Mouse (Mus musculus): ENCODE results near the gene Cd247. TPM values are rescaled to one million over a fixed set of nuclear protein-coding genes. Genes with fewer than 3 reads are reported as not detected.

The Cd247 gene
- polyA plus RNA-seq, 1 experiment from 2014 or later, result 0.20 TPM

GRCm38 (mm10) chr1:165763635-165764372 is 24.7 kb upstream of the Cd247 start, which contains the start of gene Creg1:
Gene Creg1, plus strand, starts transcription at chr1:165763746.
- peak; percentile 88 for ATAC-seq (ENCODE audit: insufficient read depth)
- H3K4me2 ChIP-seq, result peak within 1 kb of the TSS; percentile 87
- WGBS (ENCODE audit: insufficient replicate concordance), result 0% methylated on average over 57 of the region's 57 CpGs
- peaks cover 57% of the 10 kb centered on the region for H3K4me1 ChIP-seq (replicated peaks)
- peaks cover 11% of the 10 kb centered on the region for H3K36me3 ChIP-seq (replicated peaks)
- H3K9me3 ChIP-seq (replicated peaks), result no peaks in the 10 kb centered on the region
- H3K9ac ChIP-seq, result peak within 1 kb of the TSS; percentile 96
- H3K27ac ChIP-seq (replicated peaks), result peak within 1 kb of the TSS; percentile 98
- peak within 1 kb of the TSS; percentile 88 for H3K4me3 ChIP-seq (replicated peaks)
- no peaks in the 10 kb centered on the region for H3K27me3 ChIP-seq

DNA sequence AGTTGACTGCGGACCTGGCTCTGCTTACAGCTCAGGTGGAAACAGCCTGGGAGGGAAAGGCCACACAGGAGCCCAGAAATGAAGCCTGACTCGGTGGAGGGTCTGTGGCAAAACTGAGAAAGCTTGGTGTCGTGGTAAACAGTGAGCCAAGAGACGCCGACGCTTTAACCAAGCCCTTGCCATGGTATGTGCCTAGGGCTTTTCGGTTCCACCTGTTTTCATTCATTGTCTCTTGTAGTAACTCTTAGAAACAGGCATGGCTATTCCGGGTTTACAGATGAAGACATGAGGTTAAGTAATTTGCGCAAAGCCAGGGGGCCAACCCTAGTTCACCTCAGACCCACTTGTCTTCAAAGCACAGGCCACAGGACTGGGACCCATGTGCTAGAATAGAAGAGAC is 23.9 kb upstream of the Cd247 start:
- peak overlapping the region; percentile 96 for H3K9ac ChIP-seq
- WGBS (ENCODE audit: insufficient replicate concordance), result 24% methylated on average over 9 of the region's 9 CpGs
- ATAC-seq (ENCODE audit: insufficient read depth), result no peak
- H3K27me3 ChIP-seq, result no peaks in the 10 kb centered on the region
- H3K4me1 ChIP-seq (replicated peaks), result peaks cover 63% of the 10 kb centered on the region
- peaks cover 13% of the 10 kb centered on the region for H3K36me3 ChIP-seq (replicated peaks)
- no peaks in the 10 kb centered on the region for H3K9me3 ChIP-seq (replicated peaks)
- H3K4me2 ChIP-seq, result peak overlapping the region; percentile 87
- H3K4me3 ChIP-seq (replicated peaks), result peak overlapping the region; percentile 88
- peak overlapping the region; percentile 98 for H3K27ac ChIP-seq (replicated peaks)

DNA sequence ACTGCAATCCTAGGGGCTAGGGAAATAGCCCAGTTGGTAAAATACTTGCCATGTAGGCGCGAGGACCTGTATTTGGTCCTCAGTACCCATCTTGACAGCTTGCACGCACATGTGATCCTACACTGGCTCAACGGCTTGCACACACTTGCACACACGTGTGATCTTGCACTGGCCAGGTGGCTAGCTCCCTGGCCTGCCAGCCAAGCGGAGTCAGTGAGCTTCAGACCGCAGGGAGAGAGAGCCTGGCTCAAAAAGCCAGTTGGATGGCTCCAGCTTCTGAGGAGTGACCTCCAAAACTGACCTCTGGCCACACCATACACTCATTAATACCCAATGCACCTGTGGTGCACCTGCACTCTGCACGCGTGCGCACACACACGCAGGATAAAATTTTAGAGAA is 23.4 kb upstream of the Cd247 start:
- H3K9me3 ChIP-seq (replicated peaks), result no peaks in the 10 kb centered on the region
- H3K27me3 ChIP-seq, result no peaks in the 10 kb centered on the region
- peaks cover 67% of the 10 kb centered on the region for H3K4me1 ChIP-seq (replicated peaks)
- ATAC-seq (ENCODE audit: insufficient read depth), result no peak
- peak overlapping the region; percentile 96 for H3K9ac ChIP-seq
- H3K27ac ChIP-seq (replicated peaks), result peak overlapping the region; percentile 98
- WGBS (ENCODE audit: insufficient replicate concordance), result 56% methylated on average over 11 of the region's 11 CpGs
- peak overlapping the region; percentile 88 for H3K4me3 ChIP-seq (replicated peaks)
- H3K4me2 ChIP-seq, result peak overlapping the region; percentile 87
- H3K36me3 ChIP-seq (replicated peaks), result peaks cover 17% of the 10 kb centered on the region

GRCm38 (mm10) chr1:165765651-165766294 is 22.7 kb upstream of the Cd247 start:
- ATAC-seq (ENCODE audit: insufficient read depth), result no peak
- H3K36me3 ChIP-seq (replicated peaks), result peaks cover 25% of the 10 kb centered on the region
- no peaks in the 10 kb centered on the region for H3K9me3 ChIP-seq (replicated peaks)
- peak overlapping the region; percentile 88 for H3K4me3 ChIP-seq (replicated peaks)
- peak overlapping the region; percentile 96 for H3K9ac ChIP-seq
- 48% methylated on average over 17 of the region's 17 CpGs for WGBS (ENCODE audit: insufficient replicate concordance)
- no peaks in the 10 kb centered on the region for H3K27me3 ChIP-seq
- H3K27ac ChIP-seq (replicated peaks), result peak overlapping the region; percentile 98
- H3K4me2 ChIP-seq, result peak overlapping the region; percentile 87
- peaks cover 75% of the 10 kb centered on the region for H3K4me1 ChIP-seq (replicated peaks)

GRCm38 (mm10) chr1:165766295-165766890 is 22.1 kb upstream of the Cd247 start:
- 23% methylated on average over 7 of the region's 7 CpGs for WGBS (ENCODE audit: insufficient replicate concordance)
- ATAC-seq (ENCODE audit: insufficient read depth), result peak; percentile 57
- Histone ChIP-seq H3K36me3 (replicated peaks) (peaks cover 31% of the 10 kb centered on the region), H3K9ac (peak overlapping the region; percentile 96), H3K27me3 (no peaks in the 10 kb centered on the region), H3K27ac (replicated peaks) (peak overlapping the region; percentile 98), H3K4me2 (peak overlapping the region; percentile 87), H3K4me3 (replicated peaks) (peak overlapping the region; percentile 88), H3K4me1 (replicated peaks) (peaks cover 81% of the 10 kb centered on the region), H3K9me3 (replicated peaks) (no peaks in the 10 kb centered on the region)

DNA sequence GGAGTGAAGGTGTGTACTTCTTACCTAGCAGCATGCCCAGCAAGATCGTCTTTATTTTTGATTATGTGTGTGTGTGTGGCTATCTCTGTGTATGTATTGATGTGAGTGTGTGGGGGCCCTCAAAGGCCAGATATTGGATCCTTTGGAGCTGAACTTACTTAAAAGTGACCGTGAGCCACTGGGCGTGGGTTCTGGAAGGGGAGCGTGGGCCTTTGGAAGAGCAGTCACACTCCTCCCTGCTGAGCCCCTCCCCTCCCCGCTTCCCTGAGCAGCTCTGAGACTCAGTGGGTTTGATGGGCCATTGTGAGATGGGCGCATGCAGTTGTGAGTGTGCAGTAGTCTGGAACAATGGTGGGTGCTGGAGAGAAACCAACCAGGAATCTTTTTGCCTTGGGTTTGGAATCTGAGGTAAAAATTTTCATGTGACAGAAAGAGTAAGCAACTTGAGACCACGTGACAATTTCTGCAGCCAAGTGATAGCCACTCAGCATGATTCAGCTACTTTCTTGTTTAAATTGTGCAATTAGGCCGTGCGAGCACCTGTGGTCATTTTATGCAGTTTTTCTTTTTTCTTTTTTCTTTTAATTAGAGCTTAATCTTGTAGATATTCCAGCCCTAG is 19.5 kb upstream of the Cd247 start:
- ATAC-seq (ENCODE audit: insufficient read depth), result peak; percentile 41
- Histone ChIP-seq H3K9ac (peak overlapping the region; percentile 52), H3K4me3 (replicated peaks) (peak overlapping the region; percentile 88), H3K9me3 (replicated peaks) (no peaks in the 10 kb centered on the region), H3K4me1 (replicated peaks) (peaks cover 85% of the 10 kb centered on the region), H3K27ac (replicated peaks) (peak overlapping the region; percentile 98), H3K27me3 (no peaks in the 10 kb centered on the region), H3K4me2 (peak overlapping the region; percentile 87), H3K36me3 (replicated peaks) (peaks cover 57% of the 10 kb centered on the region)
- WGBS (ENCODE audit: insufficient replicate concordance), result 17% methylated on average over 9 of the region's 9 CpGs

GRCm38 (mm10) chr1:165770181-165770759 is 18.2 kb upstream of the Cd247 start:
- peak overlapping the region; percentile 88 for H3K4me3 ChIP-seq (replicated peaks)
- peak overlapping the region; percentile 87 for H3K4me2 ChIP-seq
- 37% methylated on average over 10 of the region's 10 CpGs for WGBS (ENCODE audit: insufficient replicate concordance)
- peaks cover 64% of the 10 kb centered on the region for H3K36me3 ChIP-seq (replicated peaks)
- peaks cover 77% of the 10 kb centered on the region for H3K4me1 ChIP-seq (replicated peaks)
- no peaks in the 10 kb centered on the region for H3K9me3 ChIP-seq (replicated peaks)
- H3K27ac ChIP-seq (replicated peaks), result peak overlapping the region; percentile 98
- peak overlapping the region; percentile 45; the same call in 1 of the 2 replicates for H3K9ac ChIP-seq
- ATAC-seq (ENCODE audit: insufficient read depth), result no peak
- no peaks in the 10 kb centered on the region for H3K27me3 ChIP-seq

- peaks cover 67% of the 10 kb centered on the region for H3K4me1 ChIP-seq (replicated peaks)
- no peak overlapping the region for H3K9ac ChIP-seq
- 0 out of 2 replicates have a peak, but pooled peaks cover under 1% of the 10 kb centered on the region for H3K27me3 ChIP-seq
- H3K4me2 ChIP-seq, result peak overlapping the region; percentile 87
- no peaks in the 10 kb centered on the region for H3K9me3 ChIP-seq (replicated peaks)
- H3K36me3 ChIP-seq (replicated peaks), result peaks cover 65% of the 10 kb centered on the region
- peak overlapping the region; percentile 88 for H3K4me3 ChIP-seq (replicated peaks)
- ATAC-seq (ENCODE audit: insufficient read depth), result peak; percentile 74
- under 1% methylated on average over 12 of the region's 12 CpGs for WGBS (ENCODE audit: insufficient replicate concordance)
- H3K27ac ChIP-seq (replicated peaks), result peak overlapping the region; percentile 98
Observed at GRCm38 (mm10) chr1:165771491-165771897, 17.0 kb upstream of the Cd247 start.

- ATAC-seq (ENCODE audit: insufficient read depth), result no peak
- WGBS (ENCODE audit: insufficient replicate concordance), result 46% methylated on average over 9 of the region's 9 CpGs
- peaks cover 4% of the 10 kb centered on the region; the same call in 1 of the 2 replicates for H3K27me3 ChIP-seq
- no peaks in the 10 kb centered on the region for H3K9me3 ChIP-seq (replicated peaks)
- H3K36me3 ChIP-seq (replicated peaks), result peaks cover 65% of the 10 kb centered on the region
- H3K4me1 ChIP-seq (replicated peaks), result peaks cover 65% of the 10 kb centered on the region
- H3K4me3 ChIP-seq (replicated peaks), result peak overlapping the region; percentile 88
- no peak overlapping the region for H3K9ac ChIP-seq
- peak overlapping the region; percentile 98; the same call in 1 of the 2 replicates for H3K27ac ChIP-seq (replicated peaks)
- H3K4me2 ChIP-seq, result peak overlapping the region; percentile 87
Observed at GRCm38 (mm10) chr1:165771998-165772397, 16.5 kb upstream of the Cd247 start.

- peaks cover 39% of the 10 kb centered on the region for H3K4me1 ChIP-seq (replicated peaks)
- no peak overlapping the region for H3K4me3 ChIP-seq (replicated peaks)
- H3K9ac ChIP-seq, result no peak overlapping the region
- 45% methylated on average over 19 of the region's 19 CpGs for WGBS (ENCODE audit: insufficient replicate concordance)
- peaks cover 5% of the 10 kb centered on the region for H3K27me3 ChIP-seq
- peaks cover 52% of the 10 kb centered on the region for H3K36me3 ChIP-seq (replicated peaks)
- ATAC-seq (ENCODE audit: insufficient read depth), result no peak
- peak overlapping the region; percentile 42 for H3K4me2 ChIP-seq
- no peaks in the 10 kb centered on the region for H3K9me3 ChIP-seq (replicated peaks)
- no peak overlapping the region for H3K27ac ChIP-seq (replicated peaks)
Observed at GRCm38 (mm10) chr1:165775518-165776294, 12.8 kb upstream of the Cd247 start.
